Mouse (Mus musculus): ENCODE data around the gene Itgb3. TPM values are rescaled to one million over a fixed set of nuclear protein-coding genes. Genes with fewer than 3 reads are reported as not detected.

Gene Itgb3
- total and polyA plus RNA-seq, 2 experiments from 2014 or later, result 1.0 to 1.7 TPM

DNA sequence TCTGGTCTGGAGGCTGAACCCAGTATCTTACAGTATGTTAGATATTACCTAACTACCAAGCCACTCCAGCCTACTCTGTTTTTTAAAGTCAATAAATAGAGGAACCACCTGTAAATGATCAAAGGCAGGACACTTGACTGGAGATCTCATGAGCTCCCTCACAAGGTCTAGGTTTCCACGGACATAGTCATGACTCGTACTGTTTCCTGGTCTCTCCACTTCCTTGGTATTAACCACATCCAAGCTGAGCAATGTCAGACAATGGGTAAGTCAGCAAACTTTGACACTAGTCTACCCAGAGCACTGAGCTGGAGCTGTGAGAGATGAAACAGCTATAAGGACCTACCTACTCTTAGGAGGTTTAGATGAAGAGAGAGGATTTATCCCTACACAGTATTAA lies 31.1 kb downstream of the Itgb3 start:
- no peak for ATAC-seq
- Histone ChIP-seq H3K9me3 (ENCODE audit: low read length) (no peaks in the 10 kb centered on the region), H3K27me3 (ENCODE audit: insufficient read depth, low read length) (no peaks in the 10 kb centered on the region), H3K4me3 (ENCODE audit: low read length) (no peak overlapping the region), H3K27ac (no peak overlapping the region), H3K4me2 (ENCODE audit: low read depth, low read length) (no peak overlapping the region), H3K36me3 (ENCODE audit: insufficient read depth, low read length) (no peaks in the 10 kb centered on the region), H3K9ac (replicated peaks; ENCODE audit: low read length) (no peak overlapping the region), H3K4me1 (ENCODE audit: insufficient read depth, low read length) (no peaks in the 10 kb centered on the region)
- no peak for DNase-seq (ENCODE audit: low spot score)
- 85% methylated on average over 2 of the region's 2 CpGs for WGBS
- TF ChIP-seq CTCF (IDR thresholded peaks at IDR 0.05; ENCODE audit: low read depth), result no peak

DNA sequence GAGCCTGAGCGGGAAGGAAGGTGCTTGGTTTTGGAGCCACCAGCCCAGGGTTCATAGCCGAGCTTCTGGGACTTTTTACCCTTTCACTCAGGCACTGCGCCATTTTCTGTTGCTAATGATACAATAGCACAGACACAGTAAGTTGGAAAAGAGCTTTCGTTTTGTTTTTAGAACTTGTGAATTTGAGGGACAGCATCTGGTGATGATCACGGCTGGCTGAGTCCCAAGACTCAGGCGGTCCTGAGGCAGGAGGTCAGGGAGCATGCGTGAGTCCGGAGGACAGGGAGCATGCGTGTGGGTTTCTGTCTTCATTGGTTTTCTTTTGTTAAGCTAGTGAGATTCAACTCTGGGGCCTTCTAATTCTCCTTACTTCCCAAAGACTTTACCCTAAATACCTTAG lies 31.8 kb downstream of the Itgb3 start:
- Histone ChIP-seq H3K4me3 (ENCODE audit: low read length) (no peak overlapping the region), H3K4me1 (ENCODE audit: insufficient read depth, low read length) (no peaks in the 10 kb centered on the region), H3K9ac (replicated peaks; ENCODE audit: low read length) (no peak overlapping the region), H3K27ac (no peak overlapping the region), H3K4me2 (ENCODE audit: low read depth, low read length) (no peak overlapping the region), H3K9me3 (ENCODE audit: low read length) (no peaks in the 10 kb centered on the region), H3K36me3 (ENCODE audit: insufficient read depth, low read length) (no peaks in the 10 kb centered on the region), H3K27me3 (ENCODE audit: insufficient read depth, low read length) (no peaks in the 10 kb centered on the region)
- ATAC-seq (no peak), DNase-seq (ENCODE audit: low spot score) (no peak)
- TF ChIP-seq CTCF (IDR thresholded peaks at IDR 0.05; ENCODE audit: low read depth), result no peak
- 87% methylated on average over 9 of the region's 9 CpGs for WGBS

DNA sequence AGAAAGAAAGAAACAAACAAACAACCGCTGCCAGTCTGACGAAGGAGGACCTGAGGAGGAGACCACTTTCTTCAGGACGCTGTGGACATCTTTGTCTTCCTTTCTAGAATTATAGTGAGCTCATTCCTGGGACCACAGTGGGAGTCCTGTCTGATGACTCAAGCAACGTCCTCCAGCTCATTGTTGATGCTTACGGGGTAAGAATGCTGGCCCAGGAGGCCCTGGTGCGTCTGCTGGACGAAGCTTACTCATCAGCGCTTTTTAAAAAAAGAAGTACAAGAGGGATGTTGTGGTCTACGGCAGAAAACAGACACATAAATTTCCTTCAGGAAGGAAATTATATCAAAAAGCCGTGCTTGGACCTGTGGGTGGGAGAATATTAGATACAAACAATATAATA lies 33.1 kb downstream of the Itgb3 start:
- Histone ChIP-seq H3K27me3 (ENCODE audit: insufficient read depth, low read length) (no peaks in the 10 kb centered on the region), H3K4me3 (ENCODE audit: low read length) (no peak overlapping the region), H3K27ac (no peak overlapping the region), H3K9me3 (ENCODE audit: low read length) (no peaks in the 10 kb centered on the region), H3K4me1 (ENCODE audit: insufficient read depth, low read length) (no peaks in the 10 kb centered on the region), H3K4me2 (ENCODE audit: low read depth, low read length) (no peak overlapping the region), H3K36me3 (ENCODE audit: insufficient read depth, low read length) (no peaks in the 10 kb centered on the region), H3K9ac (replicated peaks; ENCODE audit: low read length) (no peak overlapping the region)
- DNase-seq (ENCODE audit: low spot score) (no peak), ATAC-seq (no peak)
- 72% methylated on average over 10 of the region's 10 CpGs for WGBS
- TF ChIP-seq CTCF (IDR thresholded peaks at IDR 0.05; ENCODE audit: low read depth), result no peak

DNA sequence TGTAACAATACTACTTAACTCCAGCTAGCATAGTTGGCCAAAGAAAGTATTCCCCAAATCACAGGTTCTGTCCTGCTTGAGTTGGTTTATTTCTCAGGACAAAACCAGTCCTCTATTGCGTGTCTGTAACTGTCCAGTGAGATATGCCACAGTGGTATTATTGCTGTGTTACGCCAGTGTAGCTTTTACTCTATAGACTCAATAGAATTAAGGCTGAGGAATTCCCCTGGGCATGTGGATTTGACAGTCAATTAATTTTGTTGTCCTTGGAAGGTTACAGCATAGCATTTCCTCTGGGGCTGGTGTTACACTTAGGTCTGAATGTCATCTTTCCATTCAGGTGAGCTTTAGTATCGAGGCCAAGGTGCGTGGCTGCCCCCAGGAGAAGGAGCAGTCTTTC lies 35.4 kb downstream of the Itgb3 start:
- no peaks in the 10 kb centered on the region for H3K27me3 ChIP-seq (ENCODE audit: insufficient read depth, low read length)
- WGBS, result 78% methylated on average over 4 of the region's 4 CpGs
- no peak for TF ChIP-seq CTCF (IDR thresholded peaks at IDR 0.05; ENCODE audit: low read depth)
- no peak overlapping the region for H3K4me2 ChIP-seq (ENCODE audit: low read depth, low read length)
- no peak overlapping the region for H3K27ac ChIP-seq
- H3K36me3 ChIP-seq (ENCODE audit: insufficient read depth, low read length), result no peaks in the 10 kb centered on the region
- no peak for DNase-seq (ENCODE audit: low spot score)
- no peak overlapping the region for H3K4me3 ChIP-seq (ENCODE audit: low read length)
- ATAC-seq, result no peak
- no peak overlapping the region for H3K9ac ChIP-seq (replicated peaks; ENCODE audit: low read length)
- no peaks in the 10 kb centered on the region for H3K9me3 ChIP-seq (ENCODE audit: low read length)
- H3K4me1 ChIP-seq (ENCODE audit: insufficient read depth, low read length), result no peaks in the 10 kb centered on the region

DNA sequence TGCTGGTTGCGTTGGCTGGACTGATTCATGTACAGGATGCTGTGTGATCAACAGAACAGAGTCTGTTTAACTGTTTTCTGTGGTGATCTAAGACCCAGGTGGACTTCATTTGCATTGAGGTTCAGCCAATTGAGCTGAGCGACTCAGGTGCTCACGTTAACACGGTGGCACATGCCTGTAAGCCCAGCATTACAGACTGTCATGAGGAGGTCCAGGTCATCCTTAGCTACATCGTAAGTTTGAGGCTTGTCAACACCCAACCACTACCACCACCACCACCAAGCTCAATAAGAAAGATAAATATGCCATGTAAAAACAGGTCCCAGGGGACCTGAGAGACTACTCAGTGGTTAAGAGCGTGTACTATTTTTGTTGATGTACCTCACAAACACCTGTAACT lies 37.6 kb downstream of the Itgb3 start:
- DNase-seq (ENCODE audit: low spot score) (no peak), ATAC-seq (no peak)
- H3K36me3 ChIP-seq (ENCODE audit: insufficient read depth, low read length), result no peaks in the 10 kb centered on the region
- no peak overlapping the region for H3K4me2 ChIP-seq (ENCODE audit: low read depth, low read length)
- WGBS, result 96% methylated on average over 6 of the region's 6 CpGs
- no peaks in the 10 kb centered on the region for H3K27me3 ChIP-seq (ENCODE audit: insufficient read depth, low read length)
- no peak overlapping the region for H3K9ac ChIP-seq (replicated peaks; ENCODE audit: low read length)
- H3K4me1 ChIP-seq (ENCODE audit: insufficient read depth, low read length), result no peaks in the 10 kb centered on the region
- H3K4me3 ChIP-seq (ENCODE audit: low read length), result no peak overlapping the region
- H3K9me3 ChIP-seq (ENCODE audit: low read length), result no peaks in the 10 kb centered on the region
- no peak for TF ChIP-seq CTCF (IDR thresholded peaks at IDR 0.05; ENCODE audit: low read depth)
- no peak overlapping the region for H3K27ac ChIP-seq

DNA sequence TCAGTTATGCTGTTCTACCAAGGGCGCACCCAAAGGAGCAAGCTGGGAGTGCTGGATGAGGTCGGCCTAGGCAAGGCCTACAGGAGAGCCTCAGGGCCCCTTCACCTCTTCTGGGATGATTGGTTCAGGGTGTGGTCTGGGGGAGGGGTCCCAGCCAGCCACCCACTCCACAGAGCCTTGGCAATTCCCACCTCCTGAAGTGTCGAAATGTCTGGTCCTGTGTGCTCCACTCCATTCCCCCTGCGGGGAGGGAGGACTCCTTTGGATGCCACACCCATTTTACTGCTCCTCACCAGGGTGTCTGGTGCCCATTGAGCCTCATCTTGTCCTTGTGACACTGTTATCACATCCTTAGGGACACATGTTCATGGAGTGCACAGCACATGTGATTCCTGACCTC lies 38.4 kb downstream of the Itgb3 start:
- Histone ChIP-seq H3K9me3 (ENCODE audit: low read length) (no peaks in the 10 kb centered on the region), H3K4me3 (ENCODE audit: low read length) (no peak overlapping the region), H3K27me3 (ENCODE audit: insufficient read depth, low read length) (no peaks in the 10 kb centered on the region), H3K4me1 (ENCODE audit: insufficient read depth, low read length) (no peaks in the 10 kb centered on the region), H3K27ac (no peak overlapping the region), H3K36me3 (ENCODE audit: insufficient read depth, low read length) (no peaks in the 10 kb centered on the region), H3K4me2 (ENCODE audit: low read depth, low read length) (no peak overlapping the region), H3K9ac (replicated peaks; ENCODE audit: low read length) (no peak overlapping the region)
- no peak for TF ChIP-seq CTCF (IDR thresholded peaks at IDR 0.05; ENCODE audit: low read depth)
- 88% methylated on average over 4 of the region's 4 CpGs for WGBS
- ATAC-seq (no peak; the same call in 1 of the 2 replicates), DNase-seq (ENCODE audit: low spot score) (no peak)

DNA sequence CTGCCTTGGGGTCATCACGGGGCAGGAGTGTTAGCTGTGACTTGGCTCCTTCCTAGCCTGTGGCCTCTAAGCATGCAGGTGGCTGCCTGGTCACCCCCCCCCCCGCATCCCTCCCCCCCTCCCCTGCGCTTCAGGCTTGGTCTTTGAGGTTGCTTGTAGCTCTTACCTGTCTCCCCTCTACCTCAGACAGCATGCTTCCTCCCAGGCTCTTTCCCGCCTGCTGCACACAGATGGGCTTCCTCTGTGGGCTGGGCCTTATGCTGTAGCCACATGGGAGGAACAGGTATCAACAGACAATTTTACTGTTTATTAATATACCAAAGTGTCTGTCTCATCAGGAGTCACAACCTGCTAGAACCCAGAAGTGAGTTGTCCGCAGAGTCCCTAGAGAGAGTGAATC lies 38.8 kb downstream of the Itgb3 start:
- no peak for TF ChIP-seq CTCF (IDR thresholded peaks at IDR 0.05; ENCODE audit: low read depth)
- Histone ChIP-seq H3K4me2 (ENCODE audit: low read depth, low read length) (no peak overlapping the region), H3K9ac (replicated peaks; ENCODE audit: low read length) (no peak overlapping the region), H3K27ac (no peak overlapping the region), H3K9me3 (ENCODE audit: low read length) (no peaks in the 10 kb centered on the region), H3K4me3 (ENCODE audit: low read length) (no peak overlapping the region), H3K36me3 (ENCODE audit: insufficient read depth, low read length) (no peaks in the 10 kb centered on the region), H3K27me3 (ENCODE audit: insufficient read depth, low read length) (no peaks in the 10 kb centered on the region), H3K4me1 (ENCODE audit: insufficient read depth, low read length) (no peaks in the 10 kb centered on the region)
- no peak for DNase-seq (ENCODE audit: low spot score)
- 81% methylated on average over 5 of the region's 5 CpGs for WGBS
- ATAC-seq, result no peak
